In the genomic region with DNA sequence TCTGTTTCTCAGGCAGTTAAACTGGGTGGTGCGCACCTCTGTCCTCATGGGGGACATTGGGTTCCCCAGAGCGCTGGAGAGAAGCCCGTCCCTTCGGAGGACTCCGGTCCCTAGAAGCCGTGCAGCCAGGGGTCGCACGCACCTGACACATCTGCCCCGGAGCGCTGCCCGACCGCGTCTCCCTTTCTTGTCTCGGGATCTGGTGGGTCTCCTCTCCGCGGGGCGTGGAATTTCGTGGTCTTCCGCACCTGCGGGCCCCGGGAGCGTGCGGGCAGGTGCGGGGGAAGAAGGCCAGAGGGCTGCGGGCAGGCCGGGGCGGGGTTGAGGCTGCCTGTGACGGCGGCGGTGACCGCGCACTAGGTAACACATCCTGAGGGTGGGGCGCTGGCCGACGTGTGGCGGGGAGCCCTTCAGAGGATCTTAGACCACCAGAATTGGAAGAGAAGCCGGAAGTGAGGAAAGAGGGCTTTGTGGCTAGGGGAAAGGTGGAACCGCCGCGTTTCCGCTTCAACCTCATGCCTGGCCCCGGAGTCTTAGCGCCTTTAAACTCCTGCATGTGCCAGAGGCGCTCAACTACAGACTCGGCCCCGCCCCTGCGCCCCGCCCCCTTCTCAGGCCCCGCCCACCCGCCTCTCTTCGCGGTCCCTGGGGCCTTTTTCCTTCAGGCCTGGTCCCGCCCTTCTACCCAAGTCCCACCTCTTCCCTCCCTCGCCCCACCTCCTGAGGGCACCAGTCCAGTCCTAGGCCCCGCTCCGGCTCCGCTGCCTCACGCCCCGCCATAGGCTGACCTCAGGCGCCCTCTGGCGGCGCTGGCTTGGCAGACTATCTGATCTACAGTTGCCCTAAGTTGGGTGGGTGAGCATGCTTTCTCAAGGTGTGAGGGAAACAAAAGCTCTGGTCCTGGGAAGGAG, we compare ENCODE assay signal across 9 mouse cellular contexts. TPM values are rescaled to one million over a fixed set of nuclear protein-coding genes. Genes with fewer than 3 reads are reported as not detected.
DNase-seq lines count a peak whose midpoint lies in the region; ATAC-seq and TF ChIP-seq lines count a peak whose summit lies in the region.
"Had no signal": no experiment of that assay in that cellular context is flagged by ENCODE, and none has a peak within 500 bp of the region (broad histone marks: within the 10 kb centered on the region; RNA-seq: fewer than 3 reads in every experiment).

A gene (minus strand): TSS at position 332 of the 911 bp plus-strand sequence.

- peaks cover 26% of the 10 kb centered on the region for H3K4me1 ChIP-seq in heart, embryonic 13.5 days
- H3K4me1 ChIP-seq in kidney, postnatal 0 days (replicated peaks; ENCODE audit: insufficient read depth, low read length) = peaks cover 6% of the 10 kb centered on the region; the same call in 1 of the 2 replicates
- H3K4me1 ChIP-seq in liver, adult 2 months (ENCODE audit: control insufficient read depth, insufficient read depth, low read length) = no peaks in the 10 kb centered on the region

- no peak within 1 kb of the TSS for H3K27ac ChIP-seq in heart, embryonic 13.5 days (replicated peaks)
- peak within 1 kb of the TSS; percentile 51; the same call in 1 of the 2 replicates for H3K27ac ChIP-seq in kidney, postnatal 0 days
- no peak within 1 kb of the TSS for H3K27ac ChIP-seq in liver, adult 2 months (replicated peaks; ENCODE audit: insufficient read depth, low read depth, low read length)
- H3K27ac ChIP-seq: macrophage had no signal

- peak; percentile 81 for ATAC-seq in CD4-positive, CD25-positive, alpha-beta regulatory T cell, adult 4 months
- ATAC-seq in heart, embryonic 13.5 days (ENCODE audit: extremely low read depth, insufficient number of reproducible peaks, low FRiP score, low TSS enrichment) = peak; percentile 92
- ATAC-seq in kidney, postnatal 0 days (replicated peaks; ENCODE audit: low FRiP score, low read depth) = peak; percentile 98

- TF ChIP-seq POLR2A in liver, adult 2 months (IDR thresholded peaks at IDR 0.05; ENCODE audit: extremely low read depth, insufficient read depth, low read length) = peak; percentile 44; the same call in 1 of the 2 replicates
- no peak for TF ChIP-seq POLR2A in myocyte (IDR thresholded peaks at IDR 0.05; ENCODE audit: insufficient read length, low read depth)

- peak; percentile 94 for TF ChIP-seq CTCF in kidney, postnatal 0 days (IDR thresholded peaks at IDR 0.05; ENCODE audit: low read depth)
- peak; percentile 79 for TF ChIP-seq CTCF in liver, adult 2 months (IDR thresholded peaks at IDR 0.05; ENCODE audit: low read depth, low read length)

- DNase-seq in c-Kit-negative CD71-positive TER-119-positive erythroid progenitor cells, embryonic 14.5 days (ENCODE audit: low read depth, low spot score) = peak; percentile 63
- peak; percentile 42 for DNase-seq in fat pad, adult 2 months (ENCODE audit: extremely low read depth, low read depth, low spot score)
- peak; percentile 98 for DNase-seq in kidney, postnatal 0 days (ENCODE audit: low spot score)
- peak; percentile 85 for DNase-seq in liver, adult 2 months (ENCODE audit: extremely low read depth, low read depth, low spot score)
- DNase-seq in spleen, postnatal 4 days (ENCODE audit: low spot score in 2 of 2) = peak; percentile 93 to 96

- no peaks in the 10 kb centered on the region for H3K9me3 ChIP-seq in heart, embryonic 13.5 days
- H3K9me3 ChIP-seq in kidney, postnatal 0 days (replicated peaks; ENCODE audit: low read length) = no peaks in the 10 kb centered on the region

- H3ac ChIP-seq in myocyte (ENCODE audit: control insufficient read depth, insufficient read length) = no peak within 1 kb of the TSS

- under 1% methylated on average over 51 of the region's 62 CpGs for WGBS in heart, embryonic 13.5 days
- WGBS in kidney, postnatal 0 days = under 1% methylated on average over 60 of the region's 62 CpGs
- WGBS in liver, adult 2 months = 1% methylated on average over 61 of the region's 62 CpGs

- H3K36me3 ChIP-seq in heart, embryonic 13.5 days = peaks cover 4% of the 10 kb centered on the region
- H3K36me3 ChIP-seq in kidney, postnatal 0 days (ENCODE audit: insufficient read depth, low read length) = no peaks in the 10 kb centered on the region
- H3K36me3 ChIP-seq in liver, adult 2 months (ENCODE audit: control insufficient read depth, insufficient read depth, low read length) = no peaks in the 10 kb centered on the region
- no peaks in the 10 kb centered on the region for H3K36me3 ChIP-seq in myocyte (ENCODE audit: control insufficient read depth, insufficient read depth)

- H3K27me3 ChIP-seq in heart, embryonic 13.5 days (replicated peaks) = no peaks in the 10 kb centered on the region
- H3K27me3 ChIP-seq in kidney, postnatal 0 days (ENCODE audit: insufficient read depth, low read length) = no peaks in the 10 kb centered on the region
- no peaks in the 10 kb centered on the region for H3K27me3 ChIP-seq in liver, adult 2 months (ENCODE audit: control insufficient read depth, insufficient read depth, low read length)
- H3K27me3 ChIP-seq in myocyte (ENCODE audit: control insufficient read depth, insufficient read depth, insufficient read length) = peaks cover 12% of the 10 kb centered on the region

- H3K9ac ChIP-seq in heart, embryonic 13.5 days = peak within 1 kb of the TSS; percentile 83
- H3K9ac ChIP-seq in kidney, postnatal 0 days (ENCODE audit: low read depth, low read length) = peak within 1 kb of the TSS; percentile 71
- H3K9ac ChIP-seq in liver, adult 2 months (ENCODE audit: low read depth, low read length) = peak within 1 kb of the TSS; percentile 61

- H3K79me2 ChIP-seq in liver, adult 2 months (ENCODE audit: control insufficient read depth, insufficient read depth, low read length) = no peaks in the 10 kb centered on the region
- H3K79me2 ChIP-seq in myocyte (ENCODE audit: control insufficient read depth, insufficient read depth) = no peaks in the 10 kb centered on the region

- H3K4me2 ChIP-seq in heart, embryonic 13.5 days = peak within 1 kb of the TSS; percentile 99
- H3K4me2 ChIP-seq in kidney, postnatal 0 days (ENCODE audit: low read length) = peak within 1 kb of the TSS; percentile 97
- peak within 1 kb of the TSS; percentile 44 for H3K4me2 ChIP-seq in myocyte (ENCODE audit: low read depth)

- H3K4me3 ChIP-seq in heart, embryonic 13.5 days = peak within 1 kb of the TSS; percentile 73
- peak within 1 kb of the TSS; percentile 55 for H3K4me3 ChIP-seq in kidney, postnatal 0 days (replicated peaks; ENCODE audit: low read depth, low read length)
- H3K4me3 ChIP-seq in liver, adult 2 months (ENCODE audit: insufficient read depth, low read depth, low read length) = peak within 1 kb of the TSS; percentile 64
- no peak within 1 kb of the TSS for H3K4me3 ChIP-seq in myocyte

TF ChIP-seq in myocyte, 11 proteins besides CTCF, POLR2A, EP300 and RAD21:
- TF ChIP-seq MYOD1 (IDR thresholded peaks at IDR 0.05; ENCODE audit: control insufficient read depth in 1 of 3, insufficient read length in 2 of 3, low read depth in 2 of 3) (no peak), TCF3 (IDR thresholded peaks at IDR 0.05; ENCODE audit: insufficient read length, low read depth) (no peak), TCF12 (IDR thresholded peaks at IDR 0.05; ENCODE audit: insufficient read depth, poor library complexity, severe bottlenecking) (no peak)

RNA-seq across cellular contexts. Expression of the gene that starts here (rescaled TPM):
- under 1 TPM; 0.58 to 0.66 TPM for polyA plus RNA-seq in CD4-positive, CD25-positive, alpha-beta regulatory T cell, adult 4 months (2017; shearing (Covaris generic))
- 0.41 and 0.48 TPM in 2 replicates for polyA plus RNA-seq in heart, embryonic 13.5 days (2015; fragmentation: Nextera tagmentation; extraction: Ambion mirVana)
- polyA plus RNA-seq in kidney, postnatal 0 days (2015; fragmentation: Nextera tagmentation; extraction: Ambion mirVana) = 0.82 and 1.1 TPM in 2 replicates
- total RNA-seq in liver, adult 2 months (2014; rRNA removed) = 0.07 TPM in 1 of 2 replicates, not detected in the other
- 0.05 TPM in 1 of 2 replicates, not detected in the other for polyA plus RNA-seq in liver, adult 2 months (2012; rRNA removed)
- polyA plus RNA-seq in myocyte (2012; fragmentation: generic; extraction: Trizol) = 0.01 TPM
- polyA plus RNA-seq: macrophage had no signal

Comparison
In these comparisons a context has a peak if more than half of its experiments do, and no peak if none do; other contexts are left out.
1. Peak in ATAC-seq in CD4-positive, CD25-positive, alpha-beta regulatory T cell, adult 4 months; RNA of the gene not detected or under 1 TPM.
2. Peak in ATAC-seq, H3K4me3 ChIP-seq, H3K9ac ChIP-seq and H3K4me2 ChIP-seq in heart, embryonic 13.5 days; RNA of the gene not detected or under 1 TPM.
3. Peak in DNase-seq, H3K4me3 ChIP-seq and H3K9ac ChIP-seq in liver, adult 2 months; RNA of the gene not detected or under 1 TPM.
4. DNase-seq: peak in every context shown above with its lines; median percentile 98 in kidney, postnatal 0 days; 94 in spleen, postnatal 4 days; 85 in liver, adult 2 months; 63 in c-Kit-negative CD71-positive TER-119-positive erythroid progenitor cells, embryonic 14.5 days; 42 in fat pad, adult 2 months.
5. H3K4me2 ChIP-seq: peak in every context shown above with its lines; median percentile 99 in heart, embryonic 13.5 days; 97 in kidney, postnatal 0 days; 44 in myocyte.